Mouse (Mus musculus): ENCODE data around the gene Dnah10. TPM values are rescaled to one million over a fixed set of nuclear protein-coding genes. Genes with fewer than 3 reads are reported as not detected.

Gene Dnah10
- 0.09 TPM in 1 of 2 replicates, not detected in the other for polyA plus RNA-seq (2011; ENCODE audit: insufficient read depth, insufficient read length, low replicate concordance, missing spikeins)

DNA sequence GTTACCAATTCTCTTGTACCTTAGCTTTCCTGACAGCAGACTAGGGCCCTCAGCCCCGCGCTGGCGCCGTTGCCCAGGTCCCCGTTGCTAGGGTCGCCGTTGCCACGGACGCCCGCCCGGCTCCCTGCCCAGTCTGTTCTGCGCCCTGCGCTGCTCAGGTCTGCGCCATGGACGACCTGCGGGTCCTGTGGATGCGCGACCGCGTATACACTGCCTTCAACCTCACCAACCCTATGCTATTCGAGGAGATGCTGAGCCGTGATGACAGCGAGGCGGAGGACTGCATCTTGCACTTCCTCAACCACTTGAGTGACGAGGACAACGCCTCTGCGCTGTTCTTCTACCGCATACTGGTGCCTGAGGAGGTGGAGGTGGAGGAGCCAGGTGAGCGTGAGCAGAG is at the start of gene Dnah10:
Gene Dnah10, plus strand, starts transcription at position 89 of the 400 bp plus-strand sequence.
- 22% methylated on average over 29 of the region's 29 CpGs for WGBS
- H3K27ac ChIP-seq (ENCODE audit: control insufficient read depth, insufficient read depth, low read depth, low read length, poor library complexity): no peak within 1 kb of the TSS
- H3K4me1 ChIP-seq (ENCODE audit: control insufficient read depth, insufficient read depth, low read length): no peaks in the 10 kb centered on the region; the same call in 1 of the 2 replicates
- no peak for TF ChIP-seq POLR2A (IDR thresholded peaks at IDR 0.05; ENCODE audit: borderline replicate concordance, control insufficient read depth, low read depth, low read length)
- no peak for TF ChIP-seq CTCF (IDR thresholded peaks at IDR 0.05; ENCODE audit: control insufficient read depth, insufficient read depth, low read length)
- no peak within 1 kb of the TSS for H3K4me3 ChIP-seq (replicated peaks; ENCODE audit: control insufficient read depth, low read depth, low read length)

- no peak overlapping the region for H3K4me3 ChIP-seq (replicated peaks; ENCODE audit: control insufficient read depth, low read depth, low read length)
- H3K27ac ChIP-seq (ENCODE audit: control insufficient read depth, insufficient read depth, low read depth, low read length, poor library complexity): no peak overlapping the region
- TF ChIP-seq POLR2A (IDR thresholded peaks at IDR 0.05; ENCODE audit: borderline replicate concordance, control insufficient read depth, low read depth, low read length) (no peak), CTCF (IDR thresholded peaks at IDR 0.05; ENCODE audit: control insufficient read depth, insufficient read depth, low read length) (no peak)
- WGBS: 90% methylated on average over 5 of the region's 5 CpGs
- H3K4me1 ChIP-seq (ENCODE audit: control insufficient read depth, insufficient read depth, low read length): no peaks in the 10 kb centered on the region
These were observed 11.1 kb upstream of the Dnah10 start for GRCm38 (mm10) chr5:124713741-124714140.

DNA sequence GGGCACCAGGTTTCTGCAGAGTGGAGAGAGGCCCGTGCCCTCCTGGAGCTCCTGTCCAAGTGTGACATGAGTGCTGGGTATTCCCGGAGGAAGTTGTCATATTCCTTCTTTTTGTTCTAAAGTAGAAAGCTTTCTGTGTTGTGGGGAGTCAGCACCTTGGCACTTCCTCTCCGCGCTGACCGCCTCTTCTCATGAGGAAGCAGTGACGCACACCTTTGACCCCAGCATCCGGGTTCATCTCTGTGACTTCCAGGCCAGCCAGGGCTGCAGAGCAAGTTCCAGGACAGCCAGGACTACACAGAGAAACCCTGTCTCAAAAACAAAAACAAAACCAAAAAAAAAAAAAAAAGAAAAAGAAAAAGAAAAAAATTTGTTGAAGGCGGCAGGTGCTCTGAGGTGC is 9.8 kb upstream of the Dnah10 start:
- no peak for TF ChIP-seq CTCF (IDR thresholded peaks at IDR 0.05; ENCODE audit: control insufficient read depth, insufficient read depth, low read length)
- TF ChIP-seq POLR2A (IDR thresholded peaks at IDR 0.05; ENCODE audit: borderline replicate concordance, control insufficient read depth, low read depth, low read length): no peak
- no peak overlapping the region for H3K27ac ChIP-seq (ENCODE audit: control insufficient read depth, insufficient read depth, low read depth, low read length, poor library complexity)
- WGBS: 86% methylated on average over 8 of the region's 8 CpGs

GRCm38 (mm10) chr5:124717969-124718368 is 6.9 kb upstream of the Dnah10 start:
- no peaks in the 10 kb centered on the region for H3K4me1 ChIP-seq (ENCODE audit: control insufficient read depth, insufficient read depth, low read length)
- no peak overlapping the region for H3K27ac ChIP-seq (ENCODE audit: control insufficient read depth, insufficient read depth, low read depth, low read length, poor library complexity)
- 94% methylated on average over 11 of the region's 11 CpGs for WGBS
- H3K4me3 ChIP-seq (replicated peaks; ENCODE audit: control insufficient read depth, low read depth, low read length): no peak overlapping the region
- TF ChIP-seq CTCF (IDR thresholded peaks at IDR 0.05; ENCODE audit: control insufficient read depth, insufficient read depth, low read length) (no peak), POLR2A (IDR thresholded peaks at IDR 0.05; ENCODE audit: borderline replicate concordance, control insufficient read depth, low read depth, low read length) (no peak)

More for the DNA sequence above, 9.8 kb upstream of the Dnah10 start:
- H3K4me3 ChIP-seq (replicated peaks; ENCODE audit: control insufficient read depth, low read depth, low read length): no peak overlapping the region
- H3K4me1 ChIP-seq (ENCODE audit: control insufficient read depth, insufficient read depth, low read length): no peaks in the 10 kb centered on the region

DNA sequence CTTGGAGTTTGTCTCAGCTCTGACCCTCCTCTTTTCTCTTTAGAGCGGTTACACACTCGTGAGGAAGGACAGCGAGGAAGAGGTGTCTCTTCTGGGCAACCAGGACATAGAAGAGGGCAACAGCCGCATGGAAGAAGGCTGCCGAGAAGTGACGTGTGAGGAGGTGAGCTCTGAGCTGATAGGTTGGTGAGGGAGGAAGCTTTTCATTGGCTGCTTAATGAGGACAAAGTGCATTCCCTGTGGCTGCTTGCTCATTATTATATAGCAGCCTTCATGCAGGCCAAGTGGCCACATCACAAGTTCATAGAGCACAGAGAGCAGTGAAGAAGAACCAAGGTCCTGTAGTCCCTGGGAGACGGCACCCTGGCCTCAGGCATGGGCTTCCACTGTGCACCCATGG is 6.5 kb upstream of the Dnah10 start:
- TF ChIP-seq CTCF (IDR thresholded peaks at IDR 0.05; ENCODE audit: control insufficient read depth, insufficient read depth, low read length) (no peak), POLR2A (IDR thresholded peaks at IDR 0.05; ENCODE audit: borderline replicate concordance, control insufficient read depth, low read depth, low read length) (no peak)
- WGBS: 85% methylated on average over 7 of the region's 7 CpGs
- H3K4me3 ChIP-seq (replicated peaks; ENCODE audit: control insufficient read depth, low read depth, low read length): no peak overlapping the region
- no peak overlapping the region for H3K27ac ChIP-seq (ENCODE audit: control insufficient read depth, insufficient read depth, low read depth, low read length, poor library complexity)
- H3K4me1 ChIP-seq (ENCODE audit: control insufficient read depth, insufficient read depth, low read length): no peaks in the 10 kb centered on the region

- H3K4me3 ChIP-seq (replicated peaks; ENCODE audit: control insufficient read depth, low read depth, low read length): no peak overlapping the region
- H3K27ac ChIP-seq (ENCODE audit: control insufficient read depth, insufficient read depth, low read depth, low read length, poor library complexity): no peak overlapping the region
- no peak for TF ChIP-seq CTCF (IDR thresholded peaks at IDR 0.05; ENCODE audit: control insufficient read depth, insufficient read depth, low read length)
- TF ChIP-seq POLR2A (IDR thresholded peaks at IDR 0.05; ENCODE audit: borderline replicate concordance, control insufficient read depth, low read depth, low read length): no peak
- WGBS: 90% methylated on average over 6 of the region's 6 CpGs
- no peaks in the 10 kb centered on the region for H3K4me1 ChIP-seq (ENCODE audit: control insufficient read depth, insufficient read depth, low read length)
These were observed 1.8 kb upstream of the Dnah10 start for GRCm38 (mm10) chr5:124723125-124723524.

DNA sequence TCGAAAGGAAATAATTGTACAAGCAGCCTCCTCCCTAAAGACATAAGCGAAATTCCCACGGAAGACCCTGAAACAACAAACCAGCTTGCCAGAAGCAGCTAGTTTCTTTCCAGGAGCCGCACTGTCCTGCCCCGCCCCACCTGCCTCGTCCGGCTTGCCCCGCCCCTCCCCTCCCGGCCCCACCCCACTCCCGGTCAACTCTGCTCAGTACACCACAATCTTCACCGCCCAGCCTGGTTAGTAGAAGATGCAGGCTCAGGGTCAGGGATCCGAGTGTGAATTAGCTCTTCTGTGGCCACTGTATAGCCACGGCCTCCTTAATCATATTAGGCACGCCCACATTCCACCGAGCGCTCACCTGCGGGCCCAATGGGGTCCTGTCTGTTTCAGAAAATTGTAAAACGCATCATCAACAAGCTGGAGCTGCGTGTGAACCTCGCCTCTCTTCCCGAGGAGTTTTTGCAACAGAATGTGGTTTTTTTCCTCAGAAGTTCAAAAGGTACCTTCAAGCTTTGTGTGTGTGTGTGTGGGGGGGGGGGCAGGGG is 4.8 kb downstream of the Dnah10 start:
- no peak overlapping the region for H3K27ac ChIP-seq (ENCODE audit: control insufficient read depth, insufficient read depth, low read depth, low read length, poor library complexity)
- H3K4me3 ChIP-seq (replicated peaks; ENCODE audit: control insufficient read depth, low read depth, low read length): no peak overlapping the region
- no peak for TF ChIP-seq POLR2A (IDR thresholded peaks at IDR 0.05; ENCODE audit: borderline replicate concordance, control insufficient read depth, low read depth, low read length)
- 8% methylated on average over 21 of the region's 21 CpGs for WGBS
- no peaks in the 10 kb centered on the region; the same call in 1 of the 2 replicates for H3K4me1 ChIP-seq (ENCODE audit: control insufficient read depth, insufficient read depth, low read length)

DNA sequence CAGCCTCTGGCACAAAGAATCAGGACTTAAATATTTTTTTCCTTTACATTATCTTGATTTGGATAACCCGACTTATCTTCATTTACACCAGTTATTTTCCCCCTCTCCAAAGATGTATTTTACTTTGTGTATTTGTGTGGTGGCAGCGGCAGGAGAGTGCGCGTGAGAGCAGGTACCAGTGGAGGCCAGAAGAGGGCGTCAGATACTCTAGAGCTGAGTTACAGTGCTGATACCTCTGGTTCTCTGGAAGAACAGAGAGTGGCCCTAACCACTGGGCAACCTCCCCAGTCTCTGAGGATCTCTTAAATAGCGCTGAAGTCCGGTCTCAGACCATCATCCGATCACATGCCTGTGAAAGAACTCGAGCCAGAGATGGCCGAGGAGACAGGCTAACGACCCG is 9.1 kb downstream of the Dnah10 start:
- TF ChIP-seq CTCF (IDR thresholded peaks at IDR 0.05; ENCODE audit: control insufficient read depth, insufficient read depth, low read length) (no peak), POLR2A (IDR thresholded peaks at IDR 0.05; ENCODE audit: borderline replicate concordance, control insufficient read depth, low read depth, low read length) (no peak)
- 85% methylated on average over 12 of the region's 12 CpGs for WGBS
- no peaks in the 10 kb centered on the region; the same call in 1 of the 2 replicates for H3K4me1 ChIP-seq (ENCODE audit: control insufficient read depth, insufficient read depth, low read length)
- no peak overlapping the region for H3K27ac ChIP-seq (ENCODE audit: control insufficient read depth, insufficient read depth, low read depth, low read length, poor library complexity)
- no peak overlapping the region for H3K4me3 ChIP-seq (replicated peaks; ENCODE audit: control insufficient read depth, low read depth, low read length)
